19 mouse cellular contexts compared by ENCODE assay signal in genomic region chr15:25872118-25872517, GRCm38 (mm10). TPM values are rescaled to one million over a fixed set of nuclear protein-coding genes. Genes with fewer than 3 reads are reported as not detected.
A peak's percentile ranks its signal among the peaks of the same experiment; 100 is the strongest.
DNase-seq lines count a peak whose midpoint lies in the region; ATAC-seq and TF ChIP-seq lines count a peak whose summit lies in the region.
"Had no signal": no experiment of that assay in that cellular context is flagged by ENCODE, and none has a peak within 500 bp of the region (broad histone marks: within the 10 kb centered on the region; RNA-seq: fewer than 3 reads in every experiment).

No protein-coding gene starts in this region.

- no peak overlapping the region for H3K4me3 ChIP-seq in kidney, postnatal 0 days (replicated peaks; ENCODE audit: low read depth, low read length)
- H3K4me3 ChIP-seq in kidney, embryonic 14.5 days (ENCODE audit: low read length) = no peak overlapping the region
- no peak overlapping the region for H3K4me3 ChIP-seq in embryonic facial prominence, embryonic 13.5 days
- no peak overlapping the region for H3K4me3 ChIP-seq in limb, embryonic 13.5 days
- H3K4me3 ChIP-seq in hindbrain, embryonic 11.5 days (ENCODE audit: low read depth, low read length) = no peak overlapping the region
- H3K4me3 ChIP-seq: hindbrain, embryonic 15.5 days; lung, embryonic 15.5 days had no signal

- no peak for DNase-seq in kidney, postnatal 0 days (ENCODE audit: low spot score)
- peak; percentile 15 for DNase-seq in brain, embryonic 14.5 days (ENCODE audit: low read depth)
- no peak for DNase-seq in hindbrain, embryonic 11.5 days (ENCODE audit: low spot score)
- no peak for DNase-seq in cerebellum, adult 9-11 months
- DNase-seq: cerebellum, postnatal 14 days; embryo, embryonic 11 days; gastrocnemius, postnatal 36 days; heart, postnatal 14 days; kidney, adult 18-20 months; layer of hippocampus, postnatal 36 days; retina, postnatal 1 day had no signal

- H3K4me1 ChIP-seq in kidney, postnatal 0 days (replicated peaks; ENCODE audit: insufficient read depth, low read length) = no peaks in the 10 kb centered on the region; the same call in 1 of the 2 replicates
- peaks cover 2% of the 10 kb centered on the region; the same call in 1 of the 2 replicates for H3K4me1 ChIP-seq in kidney, embryonic 14.5 days (ENCODE audit: control insufficient read depth, insufficient read depth, low read length)
- H3K4me1 ChIP-seq in embryonic facial prominence, embryonic 13.5 days = peaks cover 29% of the 10 kb centered on the region
- H3K4me1 ChIP-seq in limb, embryonic 13.5 days = peaks cover 20% of the 10 kb centered on the region
- H3K4me1 ChIP-seq in hindbrain, embryonic 11.5 days (replicated peaks; ENCODE audit: control insufficient read depth, insufficient read depth, low read length) = no peaks in the 10 kb centered on the region
- H3K4me1 ChIP-seq: hindbrain, embryonic 15.5 days had no signal

- H3K9ac ChIP-seq in kidney, postnatal 0 days (ENCODE audit: low read depth, low read length) = no peak overlapping the region
- H3K9ac ChIP-seq in kidney, embryonic 14.5 days (ENCODE audit: low read depth, low read length) = no peak overlapping the region
- no peak overlapping the region for H3K9ac ChIP-seq in embryonic facial prominence, embryonic 13.5 days
- H3K9ac ChIP-seq in limb, embryonic 13.5 days = no peak overlapping the region
- H3K9ac ChIP-seq in hindbrain, embryonic 11.5 days (ENCODE audit: low read depth, low read length) = no peak overlapping the region
- H3K9ac ChIP-seq: hindbrain, embryonic 15.5 days; lung, embryonic 15.5 days had no signal

- H3K27ac ChIP-seq in kidney, postnatal 0 days = peak overlapping the region; percentile 36; the same call in 1 of the 2 replicates
- no peak overlapping the region for H3K27ac ChIP-seq in kidney, embryonic 14.5 days (ENCODE audit: low read depth, low read length)
- no peak overlapping the region for H3K27ac ChIP-seq in embryonic facial prominence, embryonic 13.5 days
- no peak overlapping the region for H3K27ac ChIP-seq in limb, embryonic 13.5 days
- H3K27ac ChIP-seq in hindbrain, embryonic 11.5 days (ENCODE audit: low read depth, low read length) = no peak overlapping the region
- H3K27ac ChIP-seq: hindbrain, embryonic 15.5 days; lung, embryonic 15.5 days; macrophage had no signal

- 47% methylated on average over 9 of the region's 9 CpGs for WGBS in kidney, postnatal 0 days
- WGBS in kidney, embryonic 14.5 days = 66% methylated on average over 9 of the region's 9 CpGs
- whole genome bisulfite sequencing in embryonic facial prominence, embryonic 13.5 days = 26% methylated on average over 9 of the region's 9 CpGs
- 24% methylated on average over 9 of the region's 9 CpGs for WGBS in limb, embryonic 13.5 days
- WGBS in hindbrain, embryonic 11.5 days = 69% methylated on average over 9 of the region's 9 CpGs

- no peak for TF ChIP-seq POLR2A in brain, embryonic 14.5 days (IDR thresholded peaks at IDR 0.05; ENCODE audit: borderline replicate concordance, extremely low read depth, insufficient read depth, insufficient read length, poor library complexity, severe bottlenecking)

- no peak for ATAC-seq in kidney, postnatal 0 days (replicated peaks; ENCODE audit: low FRiP score, low read depth)
- ATAC-seq in kidney, embryonic 14.5 days (ENCODE audit: low FRiP score, low TSS enrichment) = no peak
- peak; percentile 63; the same call in 1 of the 2 replicates for ATAC-seq in embryonic facial prominence, embryonic 13.5 days (ENCODE audit: insufficient number of reproducible peaks, insufficient read depth, low FRiP score, low TSS enrichment, low read depth)
- ATAC-seq in limb, embryonic 13.5 days (ENCODE audit: low FRiP score, low read depth) = 0 out of 2 replicates have a peak, but pooled peaks have one; percentile 24
- ATAC-seq in hindbrain, embryonic 11.5 days (ENCODE audit: low FRiP score) = no peak

- no peaks in the 10 kb centered on the region for H3K9me3 ChIP-seq in kidney, postnatal 0 days (replicated peaks; ENCODE audit: low read length)
- H3K9me3 ChIP-seq in kidney, embryonic 14.5 days (ENCODE audit: control insufficient read depth, low read length) = no peaks in the 10 kb centered on the region
- no peaks in the 10 kb centered on the region for H3K9me3 ChIP-seq in embryonic facial prominence, embryonic 13.5 days
- H3K9me3 ChIP-seq in limb, embryonic 13.5 days = no peaks in the 10 kb centered on the region
- no peaks in the 10 kb centered on the region for H3K9me3 ChIP-seq in hindbrain, embryonic 11.5 days (ENCODE audit: control insufficient read depth, low read length)
- H3K9me3 ChIP-seq: hindbrain, embryonic 15.5 days; lung, embryonic 15.5 days had no signal

- H3K36me3 ChIP-seq in kidney, postnatal 0 days (ENCODE audit: insufficient read depth, low read length) = no peaks in the 10 kb centered on the region
- no peaks in the 10 kb centered on the region for H3K36me3 ChIP-seq in kidney, embryonic 14.5 days (ENCODE audit: control insufficient read depth, insufficient read depth, low read length)
- H3K36me3 ChIP-seq in embryonic facial prominence, embryonic 13.5 days = no peaks in the 10 kb centered on the region
- no peaks in the 10 kb centered on the region for H3K36me3 ChIP-seq in limb, embryonic 13.5 days
- H3K36me3 ChIP-seq in hindbrain, embryonic 11.5 days (ENCODE audit: control insufficient read depth, insufficient read depth, low read length) = no peaks in the 10 kb centered on the region
- H3K36me3 ChIP-seq: hindbrain, embryonic 15.5 days; lung, embryonic 15.5 days had no signal

- TF ChIP-seq CTCF in kidney, postnatal 0 days (IDR thresholded peaks at IDR 0.05; ENCODE audit: low read depth) = no peak
- no peak for TF ChIP-seq CTCF in brain, embryonic 14.5 days (IDR thresholded peaks at IDR 0.05; ENCODE audit: borderline replicate concordance, extremely low read depth, insufficient read depth, insufficient read length)

- no peaks in the 10 kb centered on the region for H3K27me3 ChIP-seq in kidney, postnatal 0 days (ENCODE audit: insufficient read depth, low read length)
- H3K27me3 ChIP-seq in kidney, embryonic 14.5 days (ENCODE audit: control insufficient read depth, insufficient read depth, low read length) = no peaks in the 10 kb centered on the region
- no peaks in the 10 kb centered on the region for H3K27me3 ChIP-seq in embryonic facial prominence, embryonic 13.5 days
- H3K27me3 ChIP-seq in limb, embryonic 13.5 days = no peaks in the 10 kb centered on the region
- no peaks in the 10 kb centered on the region for H3K27me3 ChIP-seq in hindbrain, embryonic 11.5 days (ENCODE audit: control insufficient read depth, insufficient read depth, low read length)
- H3K27me3 ChIP-seq: hindbrain, embryonic 15.5 days; lung, embryonic 15.5 days had no signal

- H3K4me2 ChIP-seq in kidney, postnatal 0 days (ENCODE audit: low read length) = no peak overlapping the region
- no peak overlapping the region for H3K4me2 ChIP-seq in kidney, embryonic 14.5 days (replicated peaks; ENCODE audit: low read depth, low read length)
- H3K4me2 ChIP-seq in embryonic facial prominence, embryonic 13.5 days = peak overlapping the region; percentile 21; the same call in 1 of the 2 replicates
- H3K4me2 ChIP-seq in limb, embryonic 13.5 days (replicated peaks) = no peak overlapping the region
- no peak overlapping the region for H3K4me2 ChIP-seq in hindbrain, embryonic 11.5 days (replicated peaks; ENCODE audit: low read depth, low read length)
- H3K4me2 ChIP-seq: heart, embryonic 11.5 days; hindbrain, embryonic 15.5 days; lung, embryonic 15.5 days; midbrain, embryonic 11.5 days had no signal

RNA-seq across cellular contexts. Expression of gene Retreg1, which starts 29.1 kb away (rescaled TPM):
- 37.0 and 37.1 TPM in 2 replicates for polyA plus RNA-seq in kidney, postnatal 0 days (2015; fragmentation: Nextera tagmentation; extraction: Ambion mirVana)
- 10.2 and 14.6 TPM in 2 replicates for polyA plus RNA-seq in kidney, embryonic 14.5 days (2014; fragmentation: Nextera tagmentation; extraction: Ambion mirVana)
- 5.2 and 8.9 TPM in 2 replicates for polyA plus RNA-seq in brain, embryonic 14.5 days (2012; rRNA removed)
- polyA plus RNA-seq in embryonic facial prominence, embryonic 13.5 days (2015; fragmentation: Nextera tagmentation; extraction: Ambion mirVana) = 4.7 and 5.5 TPM in 2 replicates
- 3.3 TPM in 2 replicates for polyA plus RNA-seq in limb, embryonic 13.5 days (2015; fragmentation: Nextera tagmentation; extraction: Ambion mirVana)
- 3.5 and 4.6 TPM in 2 replicates for polyA plus RNA-seq in hindbrain, embryonic 11.5 days (2014; fragmentation: Nextera tagmentation; extraction: Ambion mirVana)

Comparison
In these comparisons a context has a peak if more than half of its experiments do, and no peak if none do; other contexts are left out.
1. ATAC-seq: peak in embryonic facial prominence, embryonic 13.5 days (single experiment) and limb, embryonic 13.5 days (single experiment); none in kidney, postnatal 0 days (single experiment), kidney, embryonic 14.5 days (single experiment) and hindbrain, embryonic 11.5 days (single experiment).